Mouse (Mus musculus) cerebellum, postnatal 14 days (tissue): ENCODE measurements around the gene Tnfrsf18.
A peak's percentile ranks its signal among the peaks of the same experiment; 100 is the strongest.

ENCODE experiments used
- DNase-seq, 2 experiments: peaks; one replicate each; pipeline ENCODE4 v3.0.0; 2021; ENCODE audit warnings: mixed read lengths in 2 of 2

Gene Tnfrsf18

DNA sequence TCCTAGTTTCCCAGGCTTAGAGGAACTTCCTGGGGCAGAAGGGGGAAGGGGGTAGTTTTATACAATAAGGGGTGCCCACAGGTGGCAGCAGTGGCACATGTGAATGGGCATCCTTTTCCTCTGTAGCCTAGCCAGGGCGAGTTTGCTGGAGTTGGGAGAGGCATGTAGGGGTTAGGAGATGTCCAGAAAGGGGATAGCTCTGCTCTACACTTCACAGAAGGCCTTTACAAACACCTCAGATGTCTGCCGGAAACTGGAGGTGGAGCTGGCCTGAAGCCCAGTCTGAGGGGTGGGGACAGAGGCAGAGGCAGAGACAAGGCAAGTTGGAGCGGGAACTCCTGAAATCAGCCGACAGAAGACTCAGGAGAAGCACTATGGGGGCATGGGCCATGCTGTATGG lies at the start of gene Tnfrsf18:
Gene Tnfrsf18, plus strand, starts transcription at position 152 of the 400 bp plus-strand sequence.
- peak; percentile 26 to 33 for DNase-seq

DNA sequence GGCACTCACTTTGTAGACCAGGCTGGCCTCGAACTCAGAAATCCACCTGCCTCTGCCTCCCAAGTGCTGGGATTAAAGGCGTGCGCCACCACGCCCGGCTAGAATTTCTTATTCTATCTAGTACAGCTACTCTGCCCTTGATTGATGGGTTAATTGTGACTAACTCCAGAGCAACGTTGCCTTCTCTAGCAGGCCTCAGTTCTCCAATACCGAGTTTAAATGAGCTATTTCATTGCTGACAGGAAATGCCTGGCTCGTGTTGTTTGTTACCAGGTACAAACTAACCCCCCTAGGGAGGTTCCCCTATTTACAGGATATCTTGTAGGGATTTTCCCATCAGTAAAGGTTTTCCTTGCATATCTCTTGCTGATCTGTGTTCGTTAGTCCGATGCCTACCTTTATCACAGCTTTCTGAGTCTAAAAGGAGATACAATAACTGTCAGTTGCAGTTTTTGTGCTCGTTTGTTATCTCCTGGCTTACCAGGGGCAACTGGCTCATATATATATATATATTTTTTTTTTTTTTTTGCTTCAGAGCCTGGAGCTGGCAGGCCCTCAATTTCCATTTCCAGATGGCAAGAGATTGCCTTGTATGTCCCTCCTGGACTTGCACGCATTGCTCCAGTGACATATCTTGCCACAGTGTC lies 44.4 kb upstream of the Tnfrsf18 start:
- DNase-seq = no peak

GRCm38 (mm10) chr4:155983788-155984187 lies 42.2 kb upstream of the Tnfrsf18 start:
- no peak for DNase-seq

DNA sequence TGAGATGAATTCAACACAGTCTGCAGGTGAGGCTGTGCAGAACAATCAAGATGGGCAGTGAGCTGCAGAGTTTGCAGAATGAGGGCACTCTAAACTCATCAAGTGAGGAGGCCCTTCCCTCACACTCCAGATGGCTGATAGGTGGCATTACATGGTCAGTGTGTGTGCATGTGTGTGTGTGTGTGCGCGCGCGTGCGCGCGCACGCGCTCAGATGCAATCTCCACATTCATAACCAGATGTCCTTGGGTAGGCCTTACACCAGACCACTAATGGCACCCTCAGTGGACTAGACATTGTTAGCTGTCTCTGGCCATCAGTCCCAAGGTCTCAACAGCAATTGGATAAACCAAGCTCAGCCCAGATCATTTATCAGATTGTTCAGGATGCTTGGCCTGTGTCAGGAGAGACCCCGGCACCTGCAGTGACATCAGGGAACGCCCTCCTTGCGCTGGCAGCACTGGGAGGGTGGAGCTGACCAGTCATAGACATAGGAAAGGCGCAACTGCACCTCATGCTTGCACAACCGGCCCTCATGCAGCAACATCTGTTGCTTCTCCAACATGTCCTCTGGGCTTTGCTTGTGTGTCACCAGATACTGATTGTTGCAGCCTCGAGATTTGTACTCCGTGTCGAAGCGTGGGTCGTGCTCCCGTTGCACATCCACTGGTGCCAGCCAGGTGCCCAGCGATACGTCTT lies 34.6 kb upstream of the Tnfrsf18 start:
- no peak for DNase-seq

- no peak for DNase-seq
Measured at GRCm38 (mm10) chr4:155991908-155992230, 34.1 kb upstream of the Tnfrsf18 start.

DNA sequence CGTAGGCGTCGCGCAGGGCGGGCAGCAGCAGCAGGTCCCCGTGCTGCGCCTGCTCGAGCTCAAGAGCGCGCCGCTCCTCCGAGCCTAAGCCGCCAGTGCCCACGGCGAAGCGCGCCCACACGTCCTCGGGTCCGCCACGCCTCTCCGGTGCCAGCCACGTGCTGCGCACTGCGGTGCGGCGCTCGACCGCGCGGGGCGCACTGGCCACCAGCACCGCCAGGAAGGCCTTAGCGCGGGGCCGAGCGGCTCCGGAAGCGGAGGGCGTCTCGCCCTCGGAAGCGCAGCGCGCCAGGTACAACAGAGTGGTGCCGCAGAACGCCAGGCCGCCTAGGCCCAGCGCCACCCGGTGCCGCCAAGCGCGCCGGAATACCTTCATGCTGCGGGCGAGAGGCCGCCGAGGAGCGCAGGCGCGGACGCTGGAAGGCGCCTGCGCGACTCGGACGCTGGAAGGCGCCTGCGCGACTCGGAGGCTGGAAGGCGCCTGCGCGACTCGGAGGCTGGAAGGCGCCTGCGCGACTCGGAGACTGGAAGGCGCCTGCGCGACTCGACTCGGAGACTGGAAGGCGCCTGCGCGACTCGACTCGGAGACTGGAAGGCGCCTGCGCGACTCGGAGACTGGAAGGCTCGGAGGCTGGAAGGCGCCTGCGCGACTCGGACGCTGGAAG lies 33.6 kb upstream of the Tnfrsf18 start, which contains the start of the genes B3galt6 and Sdf4:
Gene B3galt6, minus strand, starts transcription at position 409 of the 665 bp plus-strand sequence.
Gene Sdf4, plus strand, starts transcription at position 632 of the 665 bp plus-strand sequence.
- peak; percentile 89 to 94 for DNase-seq

- DNase-seq = peak; percentile 98
Measured at GRCm38 (mm10) chr4:155992906-155993547, 32.9 kb upstream of the Tnfrsf18 start.

DNA sequence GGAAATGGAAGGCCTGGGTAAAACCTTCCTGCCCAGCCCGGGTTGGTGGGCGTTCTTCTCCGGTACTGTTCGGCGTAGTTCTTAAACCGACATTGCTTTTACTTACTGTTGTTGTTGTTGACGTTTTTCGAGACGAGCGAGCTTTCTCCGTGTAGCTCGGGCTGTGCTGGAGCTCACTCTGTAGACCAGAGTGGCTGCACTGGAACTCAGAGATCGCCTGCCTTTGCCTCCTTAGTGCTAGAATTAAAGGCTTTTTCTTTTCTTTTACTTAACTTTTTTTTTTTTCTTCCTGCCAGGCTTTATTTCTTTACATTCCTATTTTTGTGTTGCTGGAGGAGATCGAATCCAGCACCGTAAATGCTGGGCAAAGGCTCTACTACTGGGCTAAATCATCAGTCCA lies 32.4 kb upstream of the Tnfrsf18 start:
- no peak for DNase-seq

GRCm38 (mm10) chr4:156004109-156004508 lies 21.9 kb upstream of the Tnfrsf18 start:
- DNase-seq = no peak

- no peak for DNase-seq
Measured at GRCm38 (mm10) chr4:156008369-156008768, 17.6 kb upstream of the Tnfrsf18 start.

DNA sequence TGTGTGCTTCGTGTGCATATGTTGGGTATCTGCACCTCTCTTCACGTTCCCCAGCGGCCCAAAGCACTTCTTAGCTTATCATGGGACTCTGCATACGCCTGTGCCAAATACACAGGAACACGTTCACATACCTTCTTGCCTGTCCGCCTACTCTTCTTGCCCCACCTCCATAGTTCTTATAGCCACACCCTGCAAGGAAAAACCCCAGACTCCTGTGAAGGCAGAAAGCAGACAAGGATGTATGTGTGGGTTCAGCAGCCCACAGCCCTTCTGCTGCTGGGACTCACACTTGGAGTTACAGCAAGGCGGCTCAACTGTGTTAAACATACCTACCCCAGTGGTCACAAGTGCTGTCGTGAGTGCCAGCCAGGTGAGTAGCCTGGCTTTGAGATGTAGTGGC lies 12.3 kb upstream of the Tnfrsf18 start, which contains the start of gene Tnfrsf4:
Gene Tnfrsf4, plus strand, starts transcription at position 207 of the 400 bp plus-strand sequence.
- no peak for DNase-seq

DNA sequence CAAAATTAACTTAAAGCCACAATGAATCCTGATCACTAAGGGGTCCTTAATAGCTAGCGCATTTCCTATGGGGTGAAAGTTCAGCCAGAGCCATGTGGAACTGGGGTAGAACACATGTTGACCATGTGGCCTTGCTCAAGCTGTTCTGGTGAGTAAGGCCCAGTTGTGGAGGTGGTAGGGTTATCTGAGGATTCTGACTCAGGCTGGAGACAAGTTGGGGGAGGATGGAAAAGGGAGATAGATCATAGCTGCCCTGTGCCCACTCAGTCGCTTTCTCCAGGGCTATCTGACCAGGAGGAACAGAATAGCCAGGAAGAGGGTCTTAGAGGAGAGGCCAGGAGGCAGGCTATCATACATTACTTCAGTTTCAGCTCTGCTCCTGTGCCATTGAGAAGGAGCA lies 11.5 kb upstream of the Tnfrsf18 start:
- DNase-seq = no peak

DNA sequence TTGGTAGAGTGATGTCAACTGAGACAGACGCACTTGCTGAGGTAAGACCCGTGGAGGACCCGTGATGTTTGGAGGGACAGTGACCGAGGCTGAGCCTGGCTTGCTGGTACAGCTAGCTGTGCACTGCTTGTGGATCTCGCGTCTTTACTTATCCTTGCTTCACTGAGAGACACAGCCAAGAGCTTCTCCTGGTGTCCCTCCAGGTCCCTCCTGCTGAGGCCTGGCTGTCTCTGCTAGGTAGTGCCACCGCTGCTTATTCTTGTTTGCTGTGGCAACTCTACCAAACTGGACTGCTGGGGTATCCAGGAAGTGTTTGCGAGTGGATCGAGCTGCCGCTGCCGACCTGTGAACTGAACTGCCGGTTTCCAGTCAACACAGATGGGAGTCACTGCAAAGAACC lies 6.2 kb upstream of the Tnfrsf18 start:
- peak; percentile 34 to 56 for DNase-seq

GRCm38 (mm10) chr4:156021381-156021780 lies 4.6 kb upstream of the Tnfrsf18 start:
- no peak for DNase-seq

- no peak for DNase-seq
Measured at GRCm38 (mm10) chr4:156021942-156022419, 4.0 kb upstream of the Tnfrsf18 start.

GRCm38 (mm10) chr4:156023520-156023919 lies 2.4 kb upstream of the Tnfrsf18 start:
- no peak for DNase-seq

DNA sequence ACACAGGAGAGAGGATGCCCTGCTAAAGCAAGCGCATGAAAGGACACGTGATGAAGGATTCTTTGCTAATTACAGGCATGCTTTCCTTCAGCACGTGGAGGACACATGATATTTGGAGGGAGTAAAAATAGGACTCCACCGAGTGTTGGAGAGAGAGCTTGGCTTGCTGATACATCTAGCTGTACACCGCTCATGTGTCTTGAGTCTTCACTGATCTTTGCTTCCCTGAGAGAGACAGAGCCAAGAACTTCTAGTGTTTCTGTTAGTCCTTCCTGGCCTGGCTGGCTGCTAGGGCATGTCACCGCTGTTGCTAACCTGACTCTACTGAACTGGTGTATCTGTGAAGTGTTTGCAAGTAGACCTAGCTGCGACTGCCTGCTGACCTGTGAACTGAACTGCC lies 1.8 kb upstream of the Tnfrsf18 start:
- DNase-seq = no peak

GRCm38 (mm10) chr4:156028580-156028979 lies 2.6 kb downstream of the Tnfrsf18 start:
- DNase-seq = no peak

GRCm38 (mm10) chr4:156030651-156031118 lies 4.7 kb downstream of the Tnfrsf18 start:
- DNase-seq = peak; percentile 36 to 39

- peak in 1 of 2 experiments; percentile 32 for DNase-seq
Measured at GRCm38 (mm10) chr4:156031255-156031592, 5.3 kb downstream of the Tnfrsf18 start.

DNA sequence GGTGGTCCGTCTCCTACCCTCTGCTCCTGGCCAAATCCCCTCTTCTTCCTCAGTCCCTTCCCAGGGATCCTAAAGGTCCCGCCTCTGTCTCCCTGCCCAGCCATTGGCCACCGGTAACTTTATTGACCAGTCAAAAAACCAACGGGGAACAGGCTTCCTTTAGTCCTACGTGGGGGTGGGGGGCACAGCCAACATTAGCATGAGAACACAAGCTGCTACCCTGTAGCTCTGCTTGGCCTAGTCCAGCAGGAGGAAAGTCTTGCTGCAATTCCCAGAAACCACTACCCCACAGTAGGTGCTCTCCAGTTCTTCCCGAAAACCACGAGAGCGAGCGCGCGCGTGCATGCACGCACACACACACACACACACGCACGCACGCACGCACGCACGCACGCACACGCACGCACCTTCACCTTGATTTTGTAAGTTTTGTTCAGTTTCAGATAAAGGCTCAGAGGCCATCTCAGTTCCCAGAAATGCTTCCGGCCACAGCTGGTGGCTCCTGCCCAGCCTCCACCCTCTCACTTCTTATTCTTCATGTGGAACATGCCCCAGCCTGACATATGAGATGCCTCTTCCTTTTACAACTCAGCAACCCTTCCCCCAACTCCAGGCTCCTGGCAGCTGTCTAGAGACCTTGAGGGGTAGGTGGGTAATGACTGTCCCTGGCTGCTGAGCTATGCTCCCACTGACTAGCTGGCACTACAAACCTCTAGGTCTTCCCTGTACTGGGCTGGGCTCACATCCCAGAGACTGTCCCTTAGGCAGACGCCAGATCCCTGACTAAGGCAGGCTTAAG lies 5.8 kb downstream of the Tnfrsf18 start:
- DNase-seq = peak; percentile 90 to 91

DNA sequence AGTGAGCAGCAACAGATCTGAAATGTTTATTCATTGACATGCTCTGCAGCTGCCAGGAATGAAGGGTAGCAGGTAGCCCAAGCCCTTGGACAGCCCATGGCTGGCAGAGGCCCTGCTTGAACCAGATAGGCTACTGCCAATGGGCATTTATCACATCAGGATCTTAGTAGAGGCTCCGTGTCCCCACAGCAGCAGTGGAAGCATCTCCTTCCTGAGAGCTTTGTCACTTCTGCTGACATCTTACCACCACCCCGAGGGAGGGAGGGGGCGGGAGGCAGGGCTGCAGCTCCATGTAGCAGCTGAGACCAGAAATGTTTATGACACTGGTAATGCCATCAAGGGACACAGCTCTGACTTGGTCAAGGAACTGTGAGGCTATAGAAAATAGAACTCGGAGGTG lies 6.9 kb downstream of the Tnfrsf18 start:
- peak; percentile 22 to 37 for DNase-seq
